Mouse (Mus musculus): Measurements from ENCODE around the gene Snx25.

Snx25 gene

DNA sequence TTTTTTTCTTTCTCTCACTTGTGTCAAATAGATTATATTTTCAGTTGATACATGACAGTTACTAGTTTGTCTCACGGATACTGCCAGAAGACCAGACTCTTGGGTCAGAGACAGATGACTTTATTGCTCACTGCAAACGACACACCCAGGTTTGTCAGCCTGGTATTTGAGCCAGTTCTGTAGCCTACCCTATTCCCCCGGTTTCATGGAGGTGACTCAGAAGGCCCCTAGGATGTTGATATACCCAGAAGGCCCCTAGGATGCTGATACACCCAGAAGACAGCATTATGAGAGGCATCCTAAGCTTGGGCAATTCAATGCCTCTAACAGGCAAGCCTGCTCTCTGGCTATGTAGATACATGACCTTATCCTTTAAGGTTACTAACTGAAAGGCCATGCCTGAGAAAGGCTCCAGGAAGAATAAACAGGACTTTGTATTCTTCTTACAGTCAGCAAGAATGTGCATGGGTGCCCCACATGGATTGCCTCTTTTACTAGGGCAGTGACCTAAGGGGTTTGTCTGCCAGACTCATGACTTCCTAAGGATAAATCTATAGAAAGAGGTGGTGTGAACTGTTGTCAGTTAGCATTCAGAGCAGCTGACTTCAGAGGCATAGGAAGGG, 144.8 kb downstream of the Snx25 start:
- DNase-seq = no peak

DNA sequence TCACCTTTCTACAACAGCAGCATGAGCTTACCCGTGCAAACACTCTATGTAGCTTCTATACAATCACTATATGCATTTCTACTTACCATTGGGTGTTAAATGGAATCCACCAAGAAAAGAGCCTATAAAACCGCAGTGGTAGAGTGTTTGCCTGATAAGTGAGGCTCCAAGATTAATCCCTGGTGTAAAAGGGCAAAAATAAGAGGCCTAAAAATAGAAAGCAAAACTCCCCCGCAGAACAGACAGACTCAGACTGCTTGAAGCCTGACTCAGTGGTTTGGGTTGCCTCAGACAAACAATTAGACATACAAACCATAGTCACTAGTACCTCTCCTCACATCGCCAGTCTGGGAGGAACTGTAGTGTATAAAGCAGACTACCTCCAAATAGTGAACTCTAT, 146.4 kb downstream of the Snx25 start, which contains the start of gene Ankrd37:
TSS of gene Ankrd37 (minus strand) at position 112 of the 400 bp plus-strand sequence.
- DNase-seq = no peak

DNA sequence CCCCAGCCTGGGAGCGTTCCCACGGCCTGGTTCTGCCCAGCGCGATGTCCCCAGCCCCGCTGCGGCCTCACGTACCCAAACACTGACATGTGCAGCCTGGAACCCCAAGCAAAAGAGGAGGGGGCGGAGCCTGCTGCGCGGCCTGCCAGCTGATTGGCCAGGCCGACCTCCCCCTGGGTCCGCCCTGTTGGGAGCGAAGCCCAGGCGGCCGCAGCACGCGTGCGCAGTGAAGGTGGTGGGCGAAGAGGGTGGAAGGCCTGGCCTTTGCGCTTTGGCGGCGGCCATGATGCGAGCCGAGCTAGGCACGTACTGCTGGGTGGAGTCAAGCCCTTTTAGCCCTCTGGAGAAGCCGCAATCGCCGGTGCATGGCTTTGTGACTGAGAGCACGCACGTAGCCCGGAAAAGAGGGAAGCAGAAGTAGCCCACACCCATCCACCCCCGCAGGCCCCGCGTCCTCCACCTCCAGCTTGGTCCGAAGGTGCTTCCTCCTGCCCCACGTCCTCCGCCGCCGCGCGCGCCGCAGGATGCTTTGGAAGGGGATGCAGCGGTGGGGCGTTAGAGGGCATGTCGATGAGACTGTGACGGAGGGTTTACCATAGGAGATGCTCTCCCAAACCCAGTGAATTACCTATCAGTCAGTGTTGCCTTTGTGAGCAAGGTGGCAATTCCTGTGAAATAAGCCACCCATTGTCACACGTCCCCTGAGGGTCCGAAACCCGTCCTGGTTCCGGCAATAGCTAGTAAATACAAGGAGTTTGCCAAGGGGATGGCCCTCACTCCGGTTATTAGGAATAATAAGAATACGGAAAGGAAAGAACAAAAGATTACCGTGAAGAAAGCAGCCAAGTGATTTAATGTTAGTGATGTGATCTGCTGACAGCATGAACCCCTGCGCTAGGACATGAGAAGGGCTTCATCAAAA, 151.9 kb downstream of the Snx25 start:
- DNase-seq = peak; percentile 97

DNA sequence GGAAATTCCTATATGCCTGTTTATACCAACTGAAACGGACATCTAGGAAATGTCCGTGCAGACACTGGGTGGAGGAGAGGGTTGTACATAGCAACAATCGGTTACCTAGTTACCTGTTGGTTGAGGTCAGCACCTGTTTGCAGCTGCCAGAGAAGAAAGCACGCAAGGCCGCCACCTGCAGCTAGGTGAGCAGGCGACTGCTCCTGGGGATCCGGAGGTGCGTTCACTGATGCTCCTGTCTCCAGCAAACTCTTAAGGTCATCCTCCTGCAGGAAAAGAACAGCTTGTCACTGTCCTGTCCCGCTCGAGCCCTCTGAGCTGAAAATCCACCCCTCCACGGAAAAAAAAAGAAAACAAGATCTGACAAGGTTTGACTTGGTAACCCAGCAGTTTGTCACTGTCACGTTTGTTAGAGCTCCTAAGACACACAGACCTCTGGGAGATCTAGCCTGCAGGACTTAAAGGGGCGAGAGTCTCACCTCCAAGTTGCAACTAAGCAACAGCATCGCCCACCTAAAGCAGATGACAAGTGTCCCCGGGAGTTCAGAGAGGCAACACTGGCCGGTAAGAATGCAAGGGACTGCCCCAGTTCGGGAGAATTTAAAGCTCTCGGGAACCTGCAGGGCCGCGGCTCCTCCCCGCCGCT, 152.7 kb downstream of the Snx25 start, which contains the start of gene Lrp2bp:
TSS of gene Lrp2bp (plus strand) at position 166 of the 646 bp plus-strand sequence.
- DNase-seq = peak; percentile 24 to 30

DNA sequence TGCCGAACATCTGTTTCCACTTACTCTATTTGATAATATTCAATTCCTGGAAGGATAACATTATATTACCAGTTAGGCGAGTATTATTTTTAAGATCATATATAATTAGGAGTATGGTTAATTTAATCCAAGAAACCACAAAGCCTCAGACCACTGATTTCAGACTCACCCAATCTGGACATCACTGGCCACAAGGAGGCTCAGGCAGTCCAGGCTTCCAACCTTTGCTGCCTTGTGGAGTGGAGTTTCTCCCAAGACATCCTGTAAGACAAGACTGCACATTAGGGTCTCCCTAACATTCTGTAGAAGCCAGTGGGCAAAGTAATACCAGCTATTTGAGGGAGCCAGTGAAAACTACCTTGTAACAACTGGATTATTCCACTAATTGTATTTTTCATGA, 153.7 kb downstream of the Snx25 start:
- no peak for DNase-seq

DNA sequence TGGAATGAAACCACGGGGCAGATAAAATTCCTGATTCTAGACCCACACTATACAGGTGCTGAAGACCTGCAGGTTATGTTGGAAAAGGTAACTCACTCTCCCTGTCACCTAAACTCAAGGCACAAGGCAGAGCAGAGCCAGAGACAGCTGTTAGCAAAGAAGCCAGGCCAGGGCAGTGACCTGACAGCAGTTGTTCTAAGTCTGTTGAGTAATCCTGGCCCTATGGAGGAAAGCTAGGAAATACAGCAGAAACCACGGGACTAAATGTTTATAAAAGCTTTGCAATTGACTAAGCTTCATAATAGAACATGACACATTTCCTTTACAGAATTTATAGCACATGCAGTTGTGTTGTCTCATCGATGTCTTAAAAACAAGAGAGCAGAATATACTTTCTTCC, 156.4 kb downstream of the Snx25 start:
- DNase-seq = no peak

DNA sequence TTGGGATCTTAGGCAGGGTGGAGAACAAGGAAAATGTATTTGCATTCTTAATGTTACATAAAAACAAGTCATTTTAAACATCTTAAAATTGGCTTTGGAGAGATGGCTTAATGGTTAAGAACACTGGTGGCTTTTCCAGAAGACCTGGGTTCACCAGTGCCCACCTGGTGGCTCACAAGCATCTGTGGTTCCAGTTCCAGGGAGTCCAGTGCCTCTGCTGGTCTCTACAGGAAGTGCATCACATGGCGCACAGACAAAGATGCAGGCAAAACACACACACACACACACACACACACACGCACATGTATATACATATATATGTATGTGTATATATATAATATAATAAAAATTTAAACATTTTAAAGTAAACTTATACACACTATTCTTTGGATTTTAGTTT, 157.8 kb downstream of the Snx25 start:
- DNase-seq = peak; percentile 31 to 48

DNA sequence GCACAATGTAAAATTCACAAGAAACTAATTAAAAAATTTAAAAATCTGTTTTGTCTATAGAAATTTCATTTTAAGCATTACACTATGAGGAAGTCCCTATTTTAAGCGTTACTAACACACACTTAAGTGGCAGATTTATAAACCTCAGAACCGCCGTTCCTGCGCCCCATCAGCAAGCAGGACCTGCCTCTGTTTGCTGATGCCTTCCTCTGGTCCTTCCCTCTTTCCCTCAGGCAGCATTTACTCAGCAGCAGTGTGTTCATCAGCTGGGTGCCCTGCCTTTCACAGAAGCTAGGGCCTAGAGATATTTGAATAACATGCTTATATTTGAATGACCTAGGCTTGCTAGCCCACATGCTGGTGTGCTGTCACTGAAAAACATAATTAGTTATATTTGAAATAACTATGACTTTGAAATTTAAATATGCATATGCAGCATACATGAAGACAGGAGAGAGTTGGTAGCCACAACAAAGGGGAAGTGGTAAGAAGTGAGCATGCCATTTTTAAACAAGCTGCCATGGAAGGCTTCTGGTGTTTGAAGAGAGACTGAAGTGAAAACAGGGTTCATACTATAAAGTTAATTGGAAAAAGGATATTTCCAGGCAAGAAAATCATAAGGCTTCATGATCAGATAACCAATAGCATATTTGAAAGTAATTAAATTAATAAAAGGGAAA, 161.2 kb downstream of the Snx25 start:
- no peak for DNase-seq

DNA sequence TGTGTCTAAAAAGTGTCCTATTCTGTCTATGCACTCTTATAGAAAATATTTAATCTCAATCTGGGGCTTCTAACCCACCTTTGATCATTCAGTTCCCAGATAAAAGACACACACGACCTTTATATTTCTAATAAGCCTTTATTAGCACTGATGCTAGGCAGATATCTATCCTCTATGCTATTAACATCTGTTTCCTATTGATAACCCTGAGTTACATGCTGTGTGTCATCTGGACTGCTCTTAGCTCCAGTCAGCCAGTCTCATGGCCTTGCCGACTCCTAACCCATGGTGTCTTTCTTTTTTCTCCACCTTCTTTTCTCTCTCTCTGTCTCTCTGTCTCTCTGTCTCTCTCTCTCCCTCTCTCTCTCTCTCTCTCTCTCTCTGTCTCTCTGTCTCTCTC, 163.8 kb downstream of the Snx25 start:
- DNase-seq = no peak

DNA sequence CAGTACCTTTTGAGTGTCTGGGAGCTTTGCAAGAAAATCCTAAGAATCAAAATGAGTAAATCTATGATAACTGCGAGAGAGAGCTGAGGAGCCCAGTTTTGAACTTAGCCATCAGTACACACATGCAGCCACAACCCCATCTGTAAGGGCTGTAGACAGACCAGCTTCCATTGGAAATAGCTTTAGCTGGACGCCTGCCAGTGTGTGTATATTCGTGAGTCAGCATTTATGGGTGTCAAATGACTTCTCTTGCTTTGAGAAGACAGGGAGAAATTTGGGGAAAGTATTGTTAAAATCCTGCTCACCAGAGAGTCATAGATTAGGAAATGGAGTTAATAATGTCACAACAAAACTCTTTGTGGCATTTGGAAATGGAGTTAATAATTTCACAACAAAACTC, 165.3 kb downstream of the Snx25 start:
- no peak for DNase-seq

Measured in B cell, adult 2 months (primary cell).